Mouse (Mus musculus): ENCODE measurements around the gene Gpr135. TPM values are rescaled to one million over a fixed set of nuclear protein-coding genes. Genes with fewer than 3 reads are reported as not detected.

Gene Gpr135
- total RNA-seq (2021) = 10 to 100 TPM; 14.1 to 15.5 TPM

- peak; percentile 84 to 88 for DNase-seq (ENCODE audit: extremely low spot score in 1 of 2, low spot score in 2 of 2)
- intact Hi-C loops (cut with DNase I) = no loop called here
Observed at GRCm38 (mm10) chr12:72070327-72071269, at the start of gene Gpr135. TSS of gene Gpr135 (minus strand) at chr12:72071125.

- DNase-seq (ENCODE audit: extremely low spot score in 1 of 2, low spot score in 2 of 2) = no peak
- intact Hi-C loops (cut with DNase I) = no loop called here
Observed at GRCm38 (mm10) chr12:72115686-72116345, 44.9 kb upstream of the Gpr135 start.

DNA sequence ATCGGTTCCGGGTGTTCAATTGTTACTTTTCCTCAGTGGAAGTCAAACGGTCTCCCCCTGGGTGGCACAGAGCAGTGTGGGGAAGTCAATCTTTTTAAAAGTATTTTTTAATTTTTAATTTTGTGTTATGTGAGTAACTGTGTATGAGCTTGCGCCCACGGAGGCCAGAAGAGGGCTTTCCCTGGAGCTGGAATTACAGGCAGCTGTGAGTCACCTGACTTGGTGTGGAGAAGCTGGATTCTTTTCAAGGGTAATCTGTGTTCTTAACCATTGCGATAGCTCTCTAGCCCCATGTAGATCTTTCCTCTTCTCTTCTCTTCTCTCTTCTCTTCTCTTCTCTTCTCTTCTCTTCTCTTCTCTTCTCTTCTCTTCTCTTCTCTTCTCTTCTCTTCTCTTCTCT is 44.2 kb upstream of the Gpr135 start:
- intact Hi-C loops (cut with DNase I) = no loop called here
- DNase-seq (ENCODE audit: extremely low spot score in 1 of 2, low spot score in 2 of 2) = no peak

GRCm38 (mm10) chr12:72104525-72105281 is 33.8 kb upstream of the Gpr135 start:
- intact Hi-C loops (cut with DNase I) = loop anchor here (5.0 to 10.0 kb wide), 5 partner anchors 108 to 590 kb away; no protein-coding TSS in a partner anchor
- DNase-seq (ENCODE audit: extremely low spot score in 1 of 2, low spot score in 2 of 2) = peak; percentile 59 to 60

DNA sequence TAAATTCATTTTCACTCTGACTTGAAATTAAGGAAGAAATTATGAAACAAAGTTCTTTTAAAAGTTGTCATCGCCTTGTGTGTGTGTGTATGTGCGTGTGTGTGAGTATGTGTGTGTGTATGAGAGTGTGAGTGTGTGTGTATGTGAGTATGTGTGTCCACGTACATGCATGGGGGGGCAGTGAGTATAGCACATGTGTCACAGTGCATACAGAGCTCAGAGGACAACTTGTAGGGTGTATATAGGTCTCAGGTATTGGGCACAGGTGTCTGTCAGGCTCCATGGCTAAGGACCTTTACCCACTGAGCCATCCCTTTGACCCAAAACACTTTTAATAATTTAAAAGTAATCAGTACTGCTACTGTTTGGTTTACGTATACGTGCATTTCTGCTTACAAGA is 33.1 kb upstream of the Gpr135 start:
- intact Hi-C loops (cut with DNase I) = loop anchor here (5.0 to 10.0 kb wide), 5 partner anchors 108 to 591 kb away; no protein-coding TSS in a partner anchor
- no peak for DNase-seq (ENCODE audit: extremely low spot score in 1 of 2, low spot score in 2 of 2)

DNA sequence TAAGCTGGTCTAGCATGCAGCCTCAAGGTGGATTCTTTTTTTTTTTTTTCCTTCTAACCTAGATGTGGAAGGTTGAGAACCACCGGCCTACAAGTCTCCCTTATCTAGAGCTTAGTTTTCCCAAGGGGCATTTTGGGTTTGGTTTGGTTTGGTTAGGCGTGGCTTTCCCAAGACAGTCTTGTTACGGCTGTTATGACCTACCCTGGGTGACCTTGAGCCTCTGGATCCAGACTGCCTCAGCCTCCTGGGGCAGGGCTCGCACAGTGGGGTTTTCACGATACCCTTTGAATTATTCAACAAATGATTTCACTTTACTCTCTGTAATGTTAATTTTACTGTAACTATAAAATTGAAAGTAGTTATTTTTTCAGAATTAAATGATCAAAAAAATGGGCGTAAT is 31.9 kb upstream of the Gpr135 start:
- DNase-seq (ENCODE audit: extremely low spot score in 1 of 2, low spot score in 2 of 2) = no peak
- intact Hi-C loops (cut with DNase I) = loop anchor here (5.0 to 10.0 kb wide), 5 partner anchors 110 to 592 kb away; no protein-coding TSS in a partner anchor

- intact Hi-C loops (cut with DNase I) = no loop called here
- no peak for DNase-seq (ENCODE audit: extremely low spot score in 1 of 2, low spot score in 2 of 2)
Observed at GRCm38 (mm10) chr12:72096966-72097365, 26.0 kb upstream of the Gpr135 start.

DNA sequence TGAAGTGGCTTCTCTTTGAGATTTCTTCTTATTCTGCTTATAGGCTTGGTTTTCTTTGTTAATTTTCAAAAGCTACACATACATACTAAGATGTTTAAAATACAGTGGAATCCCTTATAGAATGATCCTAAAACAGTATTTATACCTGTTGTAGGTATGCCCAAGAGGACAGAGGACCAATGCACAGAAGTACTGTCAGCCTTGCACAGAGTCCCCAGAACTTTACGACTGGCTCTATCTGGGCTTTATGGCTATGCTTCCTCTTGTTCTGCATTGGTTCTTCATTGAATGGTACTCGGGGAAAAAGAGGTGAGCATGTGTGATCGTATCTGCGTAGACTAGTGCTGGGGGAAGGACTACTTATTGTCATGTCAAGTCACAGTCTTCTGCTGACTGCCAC is 18.9 kb upstream of the Gpr135 start:
- intact Hi-C loops (cut with DNase I) = no loop called here

DNA sequence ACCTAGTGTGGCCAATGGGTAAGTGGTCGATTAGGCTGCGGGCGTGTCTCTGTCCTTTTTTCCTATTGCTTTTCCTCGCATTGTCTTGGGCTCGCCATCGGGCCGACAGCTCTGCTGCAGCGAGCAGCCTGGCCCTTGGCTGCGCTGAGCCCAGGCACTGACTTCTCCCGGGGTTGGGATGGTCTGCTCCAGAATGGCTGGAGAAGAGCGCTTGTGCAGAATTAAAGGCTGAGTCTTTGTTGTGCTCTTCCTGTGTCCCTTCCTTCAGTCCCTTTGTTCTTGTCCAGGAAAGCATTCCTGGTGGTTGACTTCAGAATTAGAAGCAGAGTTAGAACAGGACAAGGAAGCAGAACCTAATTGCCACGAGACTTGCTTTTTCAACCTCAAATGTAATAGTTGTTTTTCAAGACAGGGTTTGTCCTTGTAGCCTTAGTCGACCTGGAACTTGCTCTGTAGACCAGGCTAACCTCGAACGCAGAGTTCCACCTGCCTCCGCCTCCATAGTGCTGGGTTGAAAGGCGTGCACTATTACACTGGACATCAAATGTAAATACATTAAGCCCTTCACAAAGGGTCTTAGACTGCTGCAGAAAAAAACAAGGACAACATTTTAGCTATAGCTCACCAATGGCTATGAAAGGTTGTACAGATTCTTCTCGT is 15.4 kb upstream of the Gpr135 start:
- intact Hi-C loops (cut with DNase I) = no loop called here
- no peak for DNase-seq (ENCODE audit: extremely low spot score in 1 of 2, low spot score in 2 of 2)

More for the DNA sequence above, 18.9 kb upstream of the Gpr135 start:
- no peak for DNase-seq (ENCODE audit: extremely low spot score in 1 of 2, low spot score in 2 of 2)

- DNase-seq (ENCODE audit: extremely low spot score in 1 of 2, low spot score in 2 of 2) = peak; percentile 98 to 100
Observed at GRCm38 (mm10) chr12:72085329-72086165, 14.6 kb upstream of the Gpr135 start, which contains the start of the genes L3hypdh and Jkamp. TSS of gene L3hypdh (minus strand) at chr12:72085439. TSS of gene Jkamp (plus strand) at chr12:72085589.

GRCm38 (mm10) chr12:72085024-72085328 is 14.1 kb upstream of the Gpr135 start:
- no peak for DNase-seq (ENCODE audit: extremely low spot score in 1 of 2, low spot score in 2 of 2)
- intact Hi-C loops (cut with DNase I) = no loop called here

More at GRCm38 (mm10) chr12:72085329-72086165, 14.6 kb upstream of the Gpr135 start, which contains the start of the genes L3hypdh and Jkamp:
- intact Hi-C loops (cut with DNase I) = no loop called here

DNA sequence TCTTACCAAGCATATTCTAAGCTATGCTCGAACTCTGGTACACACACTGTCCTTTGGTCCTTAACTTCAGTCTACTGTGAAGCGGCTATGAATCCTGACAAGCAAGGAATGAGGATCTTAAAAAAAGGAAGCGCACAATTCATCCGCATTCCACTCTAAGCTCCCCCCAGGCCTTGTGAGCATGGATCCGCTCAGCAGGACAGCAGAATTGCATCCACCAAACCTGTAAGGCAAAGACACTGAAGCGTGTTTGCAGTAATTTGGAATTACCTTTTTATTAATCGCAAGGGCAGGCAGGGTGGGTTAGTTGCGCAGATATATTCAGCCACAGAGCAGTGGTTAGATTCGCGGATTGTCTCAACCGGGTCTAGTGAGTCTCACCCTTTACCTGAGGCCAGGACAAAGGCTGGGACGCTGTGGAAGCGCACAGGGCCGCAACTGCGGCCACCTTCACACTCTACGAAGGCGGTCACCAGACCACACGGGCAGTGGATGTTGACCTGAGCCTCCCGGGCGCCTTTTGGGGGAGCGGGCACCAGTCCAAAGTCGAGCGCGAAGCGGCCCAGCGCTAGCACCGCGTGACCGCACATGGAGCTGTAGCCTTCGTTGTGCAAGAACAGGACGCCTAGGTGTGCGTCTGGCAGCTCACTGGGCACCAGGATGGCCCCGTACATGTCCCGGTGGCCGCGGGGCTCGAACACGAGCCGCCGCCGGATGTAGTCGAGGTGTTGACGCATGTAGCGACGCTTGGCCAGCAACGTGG is 13.5 kb upstream of the Gpr135 start:
- peak in 1 of 2 experiments; percentile 53 for DNase-seq (ENCODE audit: extremely low spot score in 1 of 2, low spot score in 2 of 2)
- intact Hi-C loops (cut with DNase I) = no loop called here

GRCm38 (mm10) chr12:72083265-72083664 is 12.3 kb upstream of the Gpr135 start:
- DNase-seq (ENCODE audit: extremely low spot score in 1 of 2, low spot score in 2 of 2) = no peak
- intact Hi-C loops (cut with DNase I) = no loop called here

DNA sequence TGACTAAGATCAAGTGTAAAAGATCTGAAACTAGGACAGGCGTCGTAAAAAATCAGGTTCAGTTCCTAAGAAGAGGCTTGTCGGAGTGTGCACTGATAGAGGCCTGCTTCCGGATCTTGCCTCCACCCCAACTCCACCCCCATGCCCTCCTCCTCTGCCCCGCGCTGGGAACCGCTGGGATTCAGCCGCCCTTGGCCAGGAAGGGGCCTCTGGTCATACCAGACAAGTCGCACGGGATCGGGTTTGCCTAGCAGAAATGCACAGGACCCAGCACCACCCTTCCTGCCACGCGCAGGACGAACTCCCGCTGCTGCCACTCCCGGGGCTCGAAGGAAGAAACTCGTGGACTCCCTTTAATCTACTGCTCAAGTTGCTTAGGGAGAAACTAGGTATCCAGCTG is 11.4 kb upstream of the Gpr135 start:
- intact Hi-C loops (cut with DNase I) = no loop called here
- DNase-seq (ENCODE audit: extremely low spot score in 1 of 2, low spot score in 2 of 2) = peak in 1 of 2 experiments; percentile 49

- no peak for DNase-seq (ENCODE audit: extremely low spot score in 1 of 2, low spot score in 2 of 2)
- intact Hi-C loops (cut with DNase I) = no loop called here
Observed at GRCm38 (mm10) chr12:72081961-72082360, 11.0 kb upstream of the Gpr135 start.

DNA sequence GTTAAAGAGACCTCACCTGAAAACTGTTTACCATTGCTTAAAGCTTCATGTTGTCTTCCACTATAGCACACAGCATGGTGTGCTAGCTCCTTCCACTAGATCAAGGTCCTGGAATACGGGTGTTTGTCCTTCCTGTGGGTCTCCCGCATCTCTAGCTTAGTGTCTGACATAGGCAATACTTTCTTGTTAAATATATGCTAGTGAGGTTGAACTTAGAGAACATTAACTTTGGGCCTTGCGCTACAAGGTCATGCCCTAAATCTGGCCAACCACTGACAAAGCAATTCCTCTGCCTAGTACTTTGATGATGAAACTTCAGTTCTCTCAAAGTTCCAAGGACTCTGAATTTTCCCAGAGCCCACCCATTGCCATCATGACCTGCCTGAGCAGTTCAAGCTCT is 7.3 kb upstream of the Gpr135 start:
- intact Hi-C loops (cut with DNase I) = no loop called here
- DNase-seq (ENCODE audit: extremely low spot score in 1 of 2, low spot score in 2 of 2) = no peak
